Mouse (Mus musculus) midbrain, embryonic 16.5 days (tissue): ENCODE data around the gene Naa50. TPM values are rescaled to one million over a fixed set of nuclear protein-coding genes. Genes with fewer than 3 reads are reported as not detected.

Source experiments
- ATAC-seq: fragments of 200-750 bp; cut with Nextera tagmentation; 2 replicates; pipeline ENCODE4 v1.8.0; 2017; ENCODE audit warnings: moderate TSS enrichment
- H3K27ac ChIP-seq: fragments of 300-500 bp; sonication (generic); 2 replicates; pipeline ENCODE4 v1.5.1; 2014; ENCODE audit warnings: mild to moderate bottlenecking, low read length, mixed read lengths
- H3K27me3 ChIP-seq: fragments of 300-500 bp; sonication (generic); 2 replicates; pipeline ENCODE4 v1.6.1; 2014; ENCODE audit warnings: low read depth, low read length, mixed read lengths; ENCODE audit not compliant: control insufficient read depth, insufficient read depth
- H3K36me3 ChIP-seq: fragments of 300-500 bp; sonication (generic); 2 replicates; pipeline ENCODE4 v1.6.1; 2014; ENCODE audit warnings: mild to moderate bottlenecking, low read length, moderate library complexity, mixed read lengths; ENCODE audit not compliant: control insufficient read depth, insufficient read depth
- H3K4me1 ChIP-seq: fragments of 300-500 bp; sonication (generic); 2 replicates; pipeline ENCODE4 v1.6.1; 2014; ENCODE audit warnings: mild to moderate bottlenecking, low read length, mixed read lengths; ENCODE audit not compliant: control insufficient read depth, insufficient read depth
- H3K4me2 ChIP-seq: fragments of 300-500 bp; sonication (generic); 2 replicates; pipeline ENCODE4 v1.6.1; 2014; ENCODE audit warnings: mild to moderate bottlenecking, low read length, mixed read lengths
- H3K4me3 ChIP-seq: fragments of 300-500 bp; sonication (generic); 2 replicates; pipeline ENCODE4 v1.5.1; 2014; ENCODE audit warnings: low read depth, mild to moderate bottlenecking, low read length, moderate library complexity, mixed read lengths
- H3K9ac ChIP-seq: fragments of 300-500 bp; sonication (generic); 2 replicates; pipeline ENCODE4 v1.6.1; 2014; ENCODE audit warnings: low read depth, low read length, mixed read lengths
- H3K9me3 ChIP-seq: fragments of 300-500 bp; sonication (generic); replicated peaks from 2 replicates; pipeline ENCODE4 v1.6.1; 2014; ENCODE audit warnings: mild to moderate bottlenecking, low read length, mixed read lengths; ENCODE audit not compliant: control insufficient read depth, poor library complexity, severe bottlenecking
- WGBS: fragments of 180-500 bp; shearing (Covaris S2); extraction: QIAGEN DNeasy Blood & Tissue Kit; methylation state at CpG from one replicate; pipeline ENCODE4 v1.1.7; 2014; 5-methylcytosine and 5-hydroxymethylcytosine counted together
- polyA plus RNA-seq: library from polyadenylated mRNA; unstranded; fragments of >200 nt; fragmentation: Nextera tagmentation; extraction: Ambion mirVana; gene quantifications from 2 replicates; pipeline ENCODE4 v1.2.1, GENCODE M21; 2015

Naa50 gene
- polyA plus RNA-seq, 1 experiment from 2014 or later, result 59.8 TPM

GRCm38 (mm10) chr16:44204331-44204730 lies 64.7 kb downstream of the Naa50 start:
- H3K4me1 ChIP-seq, result no peaks in the 10 kb centered on the region
- no peak overlapping the region for H3K27ac ChIP-seq
- H3K9me3 ChIP-seq, result no peaks in the 10 kb centered on the region
- no peaks in the 10 kb centered on the region for H3K27me3 ChIP-seq
- H3K36me3 ChIP-seq, result peaks cover 20% of the 10 kb centered on the region; the same call in 1 of the 2 replicates
- 93% methylated on average over 6 of the region's 6 CpGs for WGBS
- no peak for ATAC-seq
- no peak overlapping the region for H3K4me3 ChIP-seq
- no peak overlapping the region for H3K4me2 ChIP-seq
- no peak overlapping the region for H3K9ac ChIP-seq

DNA sequence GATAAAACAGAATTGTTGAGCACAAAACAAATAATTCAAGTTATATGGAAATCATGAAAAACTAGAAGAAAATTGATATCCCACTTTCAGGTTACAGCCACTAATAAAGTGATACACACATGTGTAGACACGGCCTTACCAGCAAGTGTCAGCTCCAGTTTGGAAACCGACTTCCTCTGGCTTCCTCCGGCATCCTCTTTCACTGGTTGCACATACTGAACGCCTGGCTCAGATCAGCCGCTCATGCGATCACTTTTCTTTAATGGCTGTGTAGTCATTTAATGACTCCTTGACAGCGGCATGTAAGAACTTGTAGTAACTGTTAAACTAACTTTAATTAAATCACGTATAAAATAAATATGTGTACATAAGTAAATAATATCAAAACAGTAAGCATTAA lies 66.3 kb downstream of the Naa50 start:
- no peak overlapping the region for H3K4me3 ChIP-seq
- H3K27ac ChIP-seq, result no peak overlapping the region
- H3K27me3 ChIP-seq, result no peaks in the 10 kb centered on the region
- ATAC-seq, result no peak
- peaks cover 22% of the 10 kb centered on the region; the same call in 1 of the 2 replicates for H3K36me3 ChIP-seq
- WGBS, result 90% methylated on average over 8 of the region's 8 CpGs
- H3K4me1 ChIP-seq, result no peaks in the 10 kb centered on the region
- no peaks in the 10 kb centered on the region for H3K9me3 ChIP-seq
- no peak overlapping the region for H3K4me2 ChIP-seq
- no peak overlapping the region for H3K9ac ChIP-seq

- Histone ChIP-seq H3K27me3 (no peaks in the 10 kb centered on the region), H3K4me1 (no peaks in the 10 kb centered on the region), H3K9me3 (no peaks in the 10 kb centered on the region), H3K36me3 (peaks cover 16% of the 10 kb centered on the region), H3K27ac (no peak overlapping the region), H3K4me3 (no peak overlapping the region), H3K4me2 (no peak overlapping the region), H3K9ac (no peak overlapping the region)
- ATAC-seq, result no peak
- WGBS, result 83% methylated on average over 10 of the region's 10 CpGs
Measured at GRCm38 (mm10) chr16:44210156-44211053, 70.8 kb downstream of the Naa50 start.

DNA sequence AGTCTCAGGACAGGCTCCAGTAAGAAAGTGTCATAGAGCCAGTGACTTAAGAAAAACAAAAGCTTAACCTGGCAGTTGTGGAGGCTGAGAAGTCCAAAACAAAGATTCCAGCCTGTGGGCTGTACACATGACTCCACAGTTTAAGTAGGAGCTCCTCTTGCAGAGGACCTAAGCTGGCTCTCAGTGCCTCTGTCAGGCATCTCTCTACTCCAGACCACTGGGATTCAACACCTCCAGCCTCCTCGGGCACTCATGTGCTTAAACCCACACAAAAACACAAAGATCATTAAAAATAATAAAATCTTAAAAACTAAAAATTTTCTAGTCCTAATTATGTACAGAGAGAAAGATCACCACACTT lies 71.4 kb downstream of the Naa50 start:
- Histone ChIP-seq H3K27ac (no peak overlapping the region), H3K4me1 (no peaks in the 10 kb centered on the region), H3K4me3 (no peak overlapping the region), H3K27me3 (no peaks in the 10 kb centered on the region), H3K36me3 (peaks cover 22% of the 10 kb centered on the region), H3K4me2 (no peak overlapping the region), H3K9me3 (no peaks in the 10 kb centered on the region), H3K9ac (no peak overlapping the region)
- 94% methylated on average over 1 of the region's 1 CpGs for WGBS
- no peak for ATAC-seq

DNA sequence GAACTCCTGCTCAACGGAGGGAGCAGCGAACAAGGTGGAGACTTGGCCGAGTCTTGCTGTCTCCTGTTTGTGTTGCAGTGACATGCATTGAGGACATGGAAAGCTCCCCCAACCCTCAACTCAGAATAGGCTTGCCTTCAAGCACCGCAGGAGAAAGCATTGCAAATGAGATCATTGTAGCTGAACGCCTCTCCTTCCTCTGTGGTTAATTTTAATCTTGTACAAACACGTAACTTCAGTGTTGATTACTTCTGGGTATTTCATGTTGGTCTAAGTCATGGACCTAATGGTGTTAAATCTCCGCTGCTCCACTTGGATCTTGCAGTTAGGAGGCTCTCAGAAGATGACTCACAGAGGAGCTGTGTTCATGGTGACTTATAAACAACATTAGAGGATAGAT lies 73.1 kb downstream of the Naa50 start:
- no peaks in the 10 kb centered on the region for H3K27me3 ChIP-seq

More for the DNA sequence above, 73.1 kb downstream of the Naa50 start:
- Histone ChIP-seq H3K9ac (no peak overlapping the region), H3K27ac (no peak overlapping the region), H3K4me1 (no peaks in the 10 kb centered on the region), H3K4me2 (no peak overlapping the region), H3K9me3 (no peaks in the 10 kb centered on the region), H3K36me3 (peaks cover 35% of the 10 kb centered on the region), H3K4me3 (no peak overlapping the region)
- WGBS, result 92% methylated on average over 7 of the region's 7 CpGs
- ATAC-seq, result no peak

Other genes starting within 250 kb of the Naa50 start
- 19.0 and 19.6 TPM in 2 replicates for gene Qtrt2, start 213.0 kb upstream of the Naa50 start, polyA plus RNA-seq
- 4.9 and 5.1 TPM in 2 replicates for gene Zdhhc23, start 160.0 kb upstream of the Naa50 start, polyA plus RNA-seq
- 2.8 and 4.3 TPM in 2 replicates for gene Gramd1c, start 76.5 kb upstream of the Naa50 start, polyA plus RNA-seq
- gene Atp6v1a, start 125 bp upstream of the Naa50 start, polyA plus RNA-seq, result 144 and 172 TPM in 2 replicates
- gene Usf3, start 33.4 kb downstream of the Naa50 start, polyA plus RNA-seq, result 2.0 and 2.5 TPM in 2 replicates
- gene Sidt1, start 193.4 kb downstream of the Naa50 start, polyA plus RNA-seq, result 11.2 and 11.9 TPM in 2 replicates
- 11.8 and 12.3 TPM in 2 replicates for gene Spice1, start 207.3 kb downstream of the Naa50 start, polyA plus RNA-seq